Mouse (Mus musculus) layer of hippocampus, postnatal 10 days (tissue): ENCODE results near the gene Slc22a3. TPM values are rescaled to one million over a fixed set of nuclear protein-coding genes. Genes with fewer than 3 reads are reported as not detected.

ENCODE experiments used
- DNase-seq, 2 experiments: peaks; one replicate each; pipeline ENCODE4 v3.0.0; 2021; ENCODE audit warnings: low spot score in 2 of 2
- long read RNA-seq: library from polyadenylated mRNA; stranded (forward); transcript quantifications from one replicate; pipeline ENCODE4 v2.0.0, GENCODE M21; 2023
- total RNA-seq, 2 experiments: library from RNA; stranded (reverse); gene quantifications; 2 replicates each; pipeline ENCODE4 v1.2.3; 2021

Gene Slc22a3
- 1 to 10 TPM; 3.6 to 4.2 TPM for total RNA-seq
- long read RNA-seq, partial matches to known transcripts = 0 of 1 reads
- long read RNA-seq, other reads (novel, unspliced or antisense) = 0 of 1 reads

GRCm38 (mm10) chr17:12507654-12508204 lies at the start of gene Slc22a3:
TSS of gene Slc22a3 (minus strand) at chr17:12507704.
- DNase-seq = no peak

GRCm38 (mm10) chr17:12534353-12535145 lies 27.0 kb upstream of the Slc22a3 start:
- peak; percentile 60 to 64 for DNase-seq

GRCm38 (mm10) chr17:12532115-12532514 lies 24.6 kb upstream of the Slc22a3 start:
- DNase-seq = peak; percentile 38 to 46

GRCm38 (mm10) chr17:12530081-12530480 lies 22.6 kb upstream of the Slc22a3 start:
- no peak for DNase-seq

- no peak for DNase-seq
Observed at GRCm38 (mm10) chr17:12529384-12529985, 22.0 kb upstream of the Slc22a3 start.

- DNase-seq = no peak
Observed at GRCm38 (mm10) chr17:12519089-12519488, 11.6 kb upstream of the Slc22a3 start.

GRCm38 (mm10) chr17:12518194-12518593 lies 10.7 kb upstream of the Slc22a3 start:
- no peak for DNase-seq

GRCm38 (mm10) chr17:12513997-12514396 lies 6.5 kb upstream of the Slc22a3 start:
- DNase-seq = no peak

GRCm38 (mm10) chr17:12513107-12513923 lies 5.8 kb upstream of the Slc22a3 start:
- DNase-seq = no peak

- DNase-seq = no peak
Observed at GRCm38 (mm10) chr17:12511193-12511592, 3.7 kb upstream of the Slc22a3 start.

GRCm38 (mm10) chr17:12508376-12508775 lies 872 bp upstream of the Slc22a3 start:
- DNase-seq = no peak

GRCm38 (mm10) chr17:12506903-12507563 lies 471 bp downstream of the Slc22a3 start:
- peak in 1 of 2 experiments; percentile 17 for DNase-seq

- no peak for DNase-seq
Observed at GRCm38 (mm10) chr17:12505708-12506107, 1.8 kb downstream of the Slc22a3 start.

- no peak for DNase-seq
Observed at GRCm38 (mm10) chr17:12499426-12499825, 8.1 kb downstream of the Slc22a3 start.

GRCm38 (mm10) chr17:12495558-12495957 lies 11.9 kb downstream of the Slc22a3 start:
- DNase-seq = no peak

GRCm38 (mm10) chr17:12491591-12491990 lies 15.9 kb downstream of the Slc22a3 start:
- DNase-seq = no peak

- DNase-seq = no peak
Observed at GRCm38 (mm10) chr17:12489888-12490287, 17.6 kb downstream of the Slc22a3 start.

- no peak for DNase-seq
Observed at GRCm38 (mm10) chr17:12485657-12486056, 21.8 kb downstream of the Slc22a3 start.

GRCm38 (mm10) chr17:12479416-12479815 lies 28.1 kb downstream of the Slc22a3 start:
- DNase-seq = no peak

- DNase-seq = no peak
Observed at GRCm38 (mm10) chr17:12474509-12475083, 32.9 kb downstream of the Slc22a3 start.
